Mouse (Mus musculus): ENCODE measurements around the gene Churc1. TPM values are rescaled to one million over a fixed set of nuclear protein-coding genes. Genes with fewer than 3 reads are reported as not detected.

Churc1 gene
- total RNA-seq, 1 experiment, result 74.4 TPM

- no peak for DNase-seq (ENCODE audit: low read depth, low spot score)
- TF ChIP-seq CHD2 (IDR thresholded peaks at IDR 0.05; ENCODE audit: low read depth, low read length) (no peak), MAFK (IDR thresholded peaks at IDR 0.05; ENCODE audit: insufficient read depth, low read depth, low read length) (no peak), ZNF384 (IDR thresholded peaks at IDR 0.05; ENCODE audit: low read depth, low read length) (no peak), ZC3H11A (IDR thresholded peaks at IDR 0.05; ENCODE audit: borderline replicate concordance, low read depth, low read length) (no peak), HCFC1 (IDR thresholded peaks at IDR 0.05; ENCODE audit: borderline replicate concordance, insufficient read depth, low read length) (no peak)
- Histone ChIP-seq H3K9me3 (ENCODE audit: control insufficient read depth, insufficient read depth, low read depth, low read length) (no peaks in the 10 kb centered on the region), H3K27ac (ENCODE audit: insufficient read depth, low read depth, low read length, poor library complexity, severe bottlenecking) (no peak overlapping the region), H3K4me1 (ENCODE audit: control insufficient read depth in 2 of 2, insufficient read depth in 2 of 2, low read length in 2 of 2, poor library complexity in 1 of 2) (peaks cover 3 to 21% of the 10 kb centered on the region in 2 experiments; a peak in 2 of 4 replicates), H3K4me3 (ENCODE audit: insufficient read depth in 1 of 2, low read depth in 1 of 2, low read length in 2 of 2, poor library complexity in 1 of 2, severe bottlenecking in 1 of 2) (no peak overlapping the region), H3K9ac (ENCODE audit: insufficient read depth, low read depth, low read length, poor library complexity, severe bottlenecking) (no peak overlapping the region), H3K36me3 (ENCODE audit: control insufficient read depth, insufficient read depth, low read length, poor library complexity, severe bottlenecking) (no peaks in the 10 kb centered on the region)
- in situ Hi-C loops (cut with MboI; ENCODE audit: low sequenced_read_pairs in 2 of 2, unreplicated experiment in 2 of 2), result no loop called here
Measured at GRCm38 (mm10) chr12:76819816-76820215, 54.5 kb downstream of the Churc1 start.

GRCm38 (mm10) chr12:76820615-76821014, 55.3 kb downstream of the Churc1 start:
- Histone ChIP-seq H3K4me1 (ENCODE audit: control insufficient read depth in 2 of 2, insufficient read depth in 2 of 2, low read length in 2 of 2, poor library complexity in 1 of 2) (peaks cover 3 to 21% of the 10 kb centered on the region in 2 experiments; a peak in 2 of 4 replicates), H3K9me3 (ENCODE audit: control insufficient read depth, insufficient read depth, low read depth, low read length) (no peaks in the 10 kb centered on the region), H3K27ac (ENCODE audit: insufficient read depth, low read depth, low read length, poor library complexity, severe bottlenecking) (no peak overlapping the region), H3K36me3 (ENCODE audit: control insufficient read depth, insufficient read depth, low read length, poor library complexity, severe bottlenecking) (no peaks in the 10 kb centered on the region), H3K4me3 (ENCODE audit: insufficient read depth in 1 of 2, low read depth in 1 of 2, low read length in 2 of 2, poor library complexity in 1 of 2, severe bottlenecking in 1 of 2) (no peak overlapping the region), H3K9ac (ENCODE audit: insufficient read depth, low read depth, low read length, poor library complexity, severe bottlenecking) (no peak overlapping the region)
- in situ Hi-C loops (cut with MboI; ENCODE audit: low sequenced_read_pairs in 2 of 2, unreplicated experiment in 2 of 2), result no loop called here
- no peak for TF ChIP-seq ZNF384 (IDR thresholded peaks at IDR 0.05; ENCODE audit: low read depth, low read length)
- no peak for DNase-seq (ENCODE audit: low read depth, low spot score)

- no peak overlapping the region for H3K27ac ChIP-seq (ENCODE audit: insufficient read depth, low read depth, low read length, poor library complexity, severe bottlenecking)
- TF ChIP-seq HCFC1 (IDR thresholded peaks at IDR 0.05; ENCODE audit: borderline replicate concordance, insufficient read depth, low read length) (no peak), ZNF384 (IDR thresholded peaks at IDR 0.05; ENCODE audit: low read depth, low read length) (no peak), MAFK (IDR thresholded peaks at IDR 0.05; ENCODE audit: insufficient read depth, low read depth, low read length) (no peak), CHD2 (IDR thresholded peaks at IDR 0.05; ENCODE audit: low read depth, low read length) (no peak), ZC3H11A (IDR thresholded peaks at IDR 0.05; ENCODE audit: borderline replicate concordance, low read depth, low read length) (no peak)
- H3K9me3 ChIP-seq (ENCODE audit: control insufficient read depth, insufficient read depth, low read depth, low read length), result no peaks in the 10 kb centered on the region
- DNase-seq (ENCODE audit: low read depth, low spot score), result no peak
- H3K9ac ChIP-seq (ENCODE audit: insufficient read depth, low read depth, low read length, poor library complexity, severe bottlenecking), result peak overlapping the region; percentile 80
- in situ Hi-C loops (cut with MboI; ENCODE audit: low sequenced_read_pairs in 2 of 2, unreplicated experiment in 2 of 2), result no loop called here
- H3K4me3 ChIP-seq (ENCODE audit: insufficient read depth in 1 of 2, low read depth in 1 of 2, low read length in 2 of 2, poor library complexity in 1 of 2, severe bottlenecking in 1 of 2), result peak overlapping the region; percentile 66 to 92
- H3K4me1 ChIP-seq (ENCODE audit: control insufficient read depth in 2 of 2, insufficient read depth in 2 of 2, low read length in 2 of 2, poor library complexity in 1 of 2), result peaks cover 3 to 17% of the 10 kb centered on the region in 2 experiments; a peak in 2 of 4 replicates
- H3K36me3 ChIP-seq (ENCODE audit: control insufficient read depth, insufficient read depth, low read length, poor library complexity, severe bottlenecking), result no peaks in the 10 kb centered on the region
Measured at GRCm38 (mm10) chr12:76822002-76822650, 56.8 kb downstream of the Churc1 start.

DNA sequence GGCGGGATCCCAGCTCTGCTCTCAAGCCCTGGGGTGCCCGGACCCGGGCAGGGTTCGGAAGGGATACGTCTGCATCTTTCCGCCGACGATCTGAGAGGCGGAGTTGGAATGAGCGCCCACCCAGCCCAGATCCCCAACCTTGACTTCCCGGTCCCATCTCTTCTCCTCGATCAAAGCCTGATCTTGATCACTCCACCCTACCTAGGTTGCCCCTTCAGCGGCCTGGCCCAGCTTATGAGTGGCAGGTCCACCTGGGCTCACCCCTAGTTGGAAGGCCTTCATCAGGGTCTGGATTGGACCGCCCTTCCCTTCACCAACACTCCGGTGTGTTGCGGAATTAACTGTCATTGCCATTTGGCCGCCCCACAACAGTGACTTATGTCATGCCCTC, 57.3 kb downstream of the Churc1 start, which contains the start of gene Rab15:
Rab15 (minus strand) TSS at position 258 of the 391 bp plus-strand sequence.
- Histone ChIP-seq H3K27ac (ENCODE audit: insufficient read depth, low read depth, low read length, poor library complexity, severe bottlenecking) (no peak within 1 kb of the TSS), H3K4me1 (ENCODE audit: control insufficient read depth in 2 of 2, insufficient read depth in 2 of 2, low read length in 2 of 2, poor library complexity in 1 of 2) (peaks cover 3 to 17% of the 10 kb centered on the region in 2 experiments; a peak in 2 of 4 replicates), H3K4me3 (ENCODE audit: insufficient read depth in 1 of 2, low read depth in 1 of 2, low read length in 2 of 2, poor library complexity in 1 of 2, severe bottlenecking in 1 of 2) (peak within 1 kb of the TSS; percentile 66 to 92), H3K9me3 (ENCODE audit: control insufficient read depth, insufficient read depth, low read depth, low read length) (no peaks in the 10 kb centered on the region), H3K9ac (ENCODE audit: insufficient read depth, low read depth, low read length, poor library complexity, severe bottlenecking) (peak within 1 kb of the TSS; percentile 80), H3K36me3 (ENCODE audit: control insufficient read depth, insufficient read depth, low read length, poor library complexity, severe bottlenecking) (no peaks in the 10 kb centered on the region)
- TF ChIP-seq HCFC1 (IDR thresholded peaks at IDR 0.05; ENCODE audit: borderline replicate concordance, insufficient read depth, low read length), result no peak
- no peak for TF ChIP-seq MAFK (IDR thresholded peaks at IDR 0.05; ENCODE audit: insufficient read depth, low read depth, low read length)
- TF ChIP-seq ZNF384 (IDR thresholded peaks at IDR 0.05; ENCODE audit: low read depth, low read length), result no peak
- TF ChIP-seq ZC3H11A (IDR thresholded peaks at IDR 0.05; ENCODE audit: borderline replicate concordance, low read depth, low read length), result no peak
- no peak for DNase-seq (ENCODE audit: low read depth, low spot score)
- in situ Hi-C loops (cut with MboI; ENCODE audit: low sequenced_read_pairs in 2 of 2, unreplicated experiment in 2 of 2), result no loop called here

DNA sequence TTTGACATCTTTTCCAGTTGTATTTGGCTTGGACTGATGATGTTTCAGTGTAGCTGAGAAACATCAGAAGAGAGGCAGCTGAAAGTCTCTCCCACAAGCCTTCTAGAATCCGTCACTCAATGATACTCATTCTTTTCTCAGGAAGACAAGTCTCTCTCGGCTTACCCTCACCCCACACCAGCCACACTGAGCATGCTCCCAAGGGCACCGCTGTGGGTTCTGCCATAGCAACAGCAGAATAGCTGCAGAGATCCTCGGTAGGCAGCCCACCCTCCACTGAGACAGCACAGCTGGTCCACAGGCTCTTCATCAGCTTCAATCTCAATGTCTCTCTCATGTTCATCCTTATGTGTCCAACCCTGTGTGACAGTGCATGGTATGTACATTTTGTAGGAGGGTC, 59.9 kb downstream of the Churc1 start:
- Histone ChIP-seq H3K4me3 (ENCODE audit: insufficient read depth in 1 of 2, low read depth in 1 of 2, low read length in 2 of 2, poor library complexity in 1 of 2, severe bottlenecking in 1 of 2) (no peak overlapping the region), H3K9ac (ENCODE audit: insufficient read depth, low read depth, low read length, poor library complexity, severe bottlenecking) (no peak overlapping the region), H3K36me3 (ENCODE audit: control insufficient read depth, insufficient read depth, low read length, poor library complexity, severe bottlenecking) (no peaks in the 10 kb centered on the region), H3K4me1 (ENCODE audit: control insufficient read depth in 2 of 2, insufficient read depth in 2 of 2, low read length in 2 of 2, poor library complexity in 1 of 2) (peaks cover 0 to 11% of the 10 kb centered on the region in 2 experiments; a peak in 1 of 4 replicates), H3K9me3 (ENCODE audit: control insufficient read depth, insufficient read depth, low read depth, low read length) (no peaks in the 10 kb centered on the region), H3K27ac (ENCODE audit: insufficient read depth, low read depth, low read length, poor library complexity, severe bottlenecking) (no peak overlapping the region)
- TF ChIP-seq MAFK (IDR thresholded peaks at IDR 0.05; ENCODE audit: insufficient read depth, low read depth, low read length) (no peak), HCFC1 (IDR thresholded peaks at IDR 0.05; ENCODE audit: borderline replicate concordance, insufficient read depth, low read length) (no peak)
- in situ Hi-C loops (cut with MboI; ENCODE audit: low sequenced_read_pairs in 2 of 2, unreplicated experiment in 2 of 2), result no loop called here
- DNase-seq (ENCODE audit: low read depth, low spot score), result no peak

Measured in ES-E14 (cell line).